Mouse (Mus musculus): ENCODE data around the gene Polr1d. TPM values are rescaled to one million over a fixed set of nuclear protein-coding genes. Genes with fewer than 3 reads are reported as not detected.

The Polr1d gene
- total and polyA plus RNA-seq, 2 experiments: 18.2 to 48.5 TPM

DNA sequence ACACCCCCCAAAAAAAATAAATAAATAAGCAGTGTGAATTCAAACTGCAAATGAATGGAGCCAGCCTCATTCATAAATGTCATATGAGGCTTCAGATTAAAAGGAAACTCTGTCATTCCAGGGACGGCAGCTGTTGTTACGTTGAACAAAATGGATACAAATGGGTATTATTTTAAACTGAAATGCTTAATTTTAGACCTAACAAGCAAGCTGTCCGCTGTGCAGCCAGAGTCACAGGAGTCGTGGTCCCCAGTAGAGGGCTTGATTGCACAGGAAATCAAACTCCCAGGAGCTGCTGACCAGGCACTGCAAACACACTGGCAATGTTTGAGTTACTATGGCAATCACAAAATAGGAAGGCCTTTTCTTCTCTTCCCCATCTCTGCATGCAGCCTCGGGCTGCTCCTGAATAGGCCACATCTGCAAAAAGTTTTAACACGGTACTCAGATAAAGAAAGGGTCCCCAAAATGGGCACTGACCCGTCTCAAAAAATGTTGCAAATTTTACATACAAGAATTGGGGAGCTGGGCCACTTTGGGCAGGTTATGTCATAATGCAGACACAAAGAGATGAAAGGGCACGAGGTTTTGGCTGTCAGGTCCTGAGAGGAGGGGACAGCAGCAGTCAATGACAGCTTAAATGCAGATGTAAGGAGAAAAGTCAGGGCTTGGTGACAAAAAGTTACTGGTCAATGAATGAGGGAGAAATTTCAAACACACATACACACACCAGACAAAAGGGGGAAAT is 57.7 kb downstream of the Polr1d start:
- H3K27ac ChIP-seq (replicated peaks; ENCODE audit: insufficient read depth, low read depth, low read length): no peak overlapping the region
- no peak overlapping the region for H3K4me3 ChIP-seq (ENCODE audit: insufficient read depth, low read depth, low read length)
- TF ChIP-seq POLR2A (IDR thresholded peaks at IDR 0.05; ENCODE audit: extremely low read depth, insufficient read depth, low read length) (no peak), CTCF (IDR thresholded peaks at IDR 0.05; ENCODE audit: low read depth, low read length) (no peak)
- H3K36me3 ChIP-seq (ENCODE audit: control insufficient read depth, insufficient read depth, low read length): no peaks in the 10 kb centered on the region
- H3K79me2 ChIP-seq (ENCODE audit: control insufficient read depth, insufficient read depth, low read length): no peaks in the 10 kb centered on the region
- no peaks in the 10 kb centered on the region; the same call in 1 of the 2 replicates for H3K27me3 ChIP-seq (ENCODE audit: control insufficient read depth, insufficient read depth, low read length)
- DNase-seq (ENCODE audit: extremely low read depth, low read depth, low spot score): no peak
- WGBS: 44% methylated on average over 8 of the region's 8 CpGs
- H3K9ac ChIP-seq (ENCODE audit: low read depth, low read length): no peak overlapping the region
- H3K4me1 ChIP-seq (ENCODE audit: control insufficient read depth, insufficient read depth, low read length): no peaks in the 10 kb centered on the region

DNA sequence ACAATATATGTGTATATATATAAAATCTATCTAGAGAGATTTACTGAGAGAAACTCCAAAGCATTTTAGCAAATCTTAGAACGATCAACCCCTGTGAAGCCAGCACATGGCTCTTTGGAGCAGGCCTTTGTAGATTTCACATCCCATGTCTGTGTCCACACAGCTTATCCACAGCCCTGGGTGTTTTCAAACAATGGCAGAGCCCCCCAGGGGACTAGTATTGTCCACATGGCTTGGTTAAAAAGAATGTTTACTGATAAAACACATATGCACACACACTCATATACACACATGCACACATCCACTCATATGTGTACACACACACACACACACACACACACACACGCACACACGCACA is 58.2 kb downstream of the Polr1d start:
- Histone ChIP-seq H3K27me3 (ENCODE audit: control insufficient read depth, insufficient read depth, low read length) (no peaks in the 10 kb centered on the region; the same call in 1 of the 2 replicates), H3K4me3 (ENCODE audit: insufficient read depth, low read depth, low read length) (no peak overlapping the region), H3K4me1 (ENCODE audit: control insufficient read depth, insufficient read depth, low read length) (no peaks in the 10 kb centered on the region), H3K79me2 (ENCODE audit: control insufficient read depth, insufficient read depth, low read length) (no peaks in the 10 kb centered on the region), H3K36me3 (ENCODE audit: control insufficient read depth, insufficient read depth, low read length) (no peaks in the 10 kb centered on the region), H3K27ac (replicated peaks; ENCODE audit: insufficient read depth, low read depth, low read length) (no peak overlapping the region), H3K9ac (ENCODE audit: low read depth, low read length) (no peak overlapping the region)
- 89% methylated on average over 3 of the region's 3 CpGs for WGBS
- TF ChIP-seq POLR2A (IDR thresholded peaks at IDR 0.05; ENCODE audit: extremely low read depth, insufficient read depth, low read length) (no peak), CTCF (IDR thresholded peaks at IDR 0.05; ENCODE audit: low read depth, low read length) (no peak)
- DNase-seq (ENCODE audit: extremely low read depth, low read depth, low spot score): no peak

DNA sequence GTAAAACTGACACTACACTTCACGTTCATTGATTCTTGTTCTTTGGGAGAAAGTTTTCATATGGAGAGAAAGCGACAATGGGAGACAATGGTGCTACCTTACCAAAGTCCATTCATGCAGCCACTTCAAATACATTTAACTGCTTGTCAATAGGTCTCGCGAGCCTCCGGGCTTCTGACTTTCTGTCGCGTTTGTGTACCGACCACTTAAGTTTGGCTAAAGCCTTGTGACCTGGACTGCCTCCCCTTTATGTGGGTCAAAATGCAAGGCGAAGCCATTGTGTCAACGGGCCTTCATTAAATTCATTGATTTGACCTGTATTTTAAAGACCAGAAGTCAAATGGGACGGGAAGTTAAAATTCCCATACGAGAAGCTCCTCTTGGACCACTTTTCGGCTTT is 59.1 kb downstream of the Polr1d start:
- no peak overlapping the region for H3K27ac ChIP-seq (replicated peaks; ENCODE audit: insufficient read depth, low read depth, low read length)
- no peak overlapping the region for H3K9ac ChIP-seq (ENCODE audit: low read depth, low read length)
- WGBS: 35% methylated on average over 13 of the region's 13 CpGs
- H3K4me3 ChIP-seq (ENCODE audit: insufficient read depth, low read depth, low read length): no peak overlapping the region
- no peak for DNase-seq (ENCODE audit: extremely low read depth, low read depth, low spot score)
- H3K4me1 ChIP-seq (ENCODE audit: control insufficient read depth, insufficient read depth, low read length): no peaks in the 10 kb centered on the region
- no peak for TF ChIP-seq CTCF (IDR thresholded peaks at IDR 0.05; ENCODE audit: low read depth, low read length)
- no peak for TF ChIP-seq POLR2A (IDR thresholded peaks at IDR 0.05; ENCODE audit: extremely low read depth, insufficient read depth, low read length)
- H3K27me3 ChIP-seq (ENCODE audit: control insufficient read depth, insufficient read depth, low read length): no peaks in the 10 kb centered on the region; the same call in 1 of the 2 replicates
- H3K79me2 ChIP-seq (ENCODE audit: control insufficient read depth, insufficient read depth, low read length): no peaks in the 10 kb centered on the region
- no peaks in the 10 kb centered on the region for H3K36me3 ChIP-seq (ENCODE audit: control insufficient read depth, insufficient read depth, low read length)

DNA sequence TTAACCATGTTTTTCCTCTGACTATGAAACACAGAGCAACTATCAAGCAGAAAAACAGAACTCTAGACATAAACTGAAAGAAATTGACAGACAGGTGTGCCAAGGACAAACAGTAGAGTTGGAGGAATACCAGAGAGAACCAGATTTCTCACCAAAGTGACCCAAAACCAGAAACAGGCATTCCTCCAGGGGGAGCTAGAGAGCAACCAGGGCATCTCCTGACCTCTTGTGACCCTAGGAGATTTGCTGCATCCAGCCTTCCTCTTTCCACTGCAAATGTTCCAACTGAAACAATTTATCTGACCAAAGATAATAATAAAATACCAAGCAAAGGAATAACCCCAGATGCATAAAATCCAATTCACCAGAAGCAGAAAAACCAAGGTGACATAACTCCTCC is 70.5 kb downstream of the Polr1d start:
- peak; percentile 33 for DNase-seq (ENCODE audit: extremely low read depth, low read depth, low spot score)
- no peaks in the 10 kb centered on the region for H3K27me3 ChIP-seq (ENCODE audit: control insufficient read depth, insufficient read depth, low read length)
- peak; percentile 56; the same call in 1 of the 2 replicates for TF ChIP-seq CTCF (IDR thresholded peaks at IDR 0.05; ENCODE audit: low read depth, low read length)
- TF ChIP-seq POLR2A (IDR thresholded peaks at IDR 0.05; ENCODE audit: extremely low read depth, insufficient read depth, low read length): no peak
- H3K36me3 ChIP-seq (ENCODE audit: control insufficient read depth, insufficient read depth, low read length): no peaks in the 10 kb centered on the region
- H3K27ac ChIP-seq (replicated peaks; ENCODE audit: insufficient read depth, low read depth, low read length): no peak overlapping the region
- H3K79me2 ChIP-seq (ENCODE audit: control insufficient read depth, insufficient read depth, low read length): no peaks in the 10 kb centered on the region
- H3K9ac ChIP-seq (ENCODE audit: low read depth, low read length): no peak overlapping the region
- no peak overlapping the region for H3K4me3 ChIP-seq (ENCODE audit: insufficient read depth, low read depth, low read length)
- H3K4me1 ChIP-seq (ENCODE audit: control insufficient read depth, insufficient read depth, low read length): no peaks in the 10 kb centered on the region

DNA sequence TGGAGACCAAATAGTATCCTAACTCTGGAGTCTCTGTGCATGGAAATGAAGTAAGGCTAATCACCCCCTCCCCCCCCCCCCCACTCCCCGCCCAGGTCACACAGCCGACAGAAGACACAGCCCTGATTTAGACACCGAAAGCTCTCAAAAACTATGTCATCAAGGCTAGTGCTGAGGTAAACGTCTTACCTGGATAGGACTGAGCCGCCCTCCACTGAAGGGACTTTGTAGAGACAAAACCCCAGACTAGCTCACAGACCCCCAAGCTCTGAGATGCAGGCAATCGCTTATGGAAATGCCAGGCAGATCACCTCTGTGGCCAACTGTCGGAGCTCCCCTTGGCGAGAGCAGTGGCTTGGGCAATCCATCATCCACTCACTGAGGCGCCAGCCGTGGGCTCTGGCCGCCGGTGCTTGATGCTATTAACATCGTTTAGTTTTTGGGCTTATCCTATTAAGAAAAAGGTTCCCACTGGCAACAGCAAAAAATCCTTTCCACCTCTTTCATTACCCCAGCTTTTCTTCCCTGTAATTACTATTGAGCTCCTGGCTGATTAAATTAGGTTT is 78.0 kb downstream of the Polr1d start:
- H3K4me3 ChIP-seq (ENCODE audit: insufficient read depth, low read depth, low read length): no peak overlapping the region
- H3K4me1 ChIP-seq (ENCODE audit: control insufficient read depth, insufficient read depth, low read length): no peaks in the 10 kb centered on the region
- TF ChIP-seq CTCF (IDR thresholded peaks at IDR 0.05; ENCODE audit: low read depth, low read length) (no peak), POLR2A (IDR thresholded peaks at IDR 0.05; ENCODE audit: extremely low read depth, insufficient read depth, low read length) (no peak)
- WGBS: 38% methylated on average over 13 of the region's 13 CpGs
- no peak for DNase-seq (ENCODE audit: extremely low read depth, low read depth, low spot score)
- no peaks in the 10 kb centered on the region for H3K36me3 ChIP-seq (ENCODE audit: control insufficient read depth, insufficient read depth, low read length)
- no peak overlapping the region for H3K27ac ChIP-seq (replicated peaks; ENCODE audit: insufficient read depth, low read depth, low read length)
- peaks cover 5% of the 10 kb centered on the region; the same call in 1 of the 2 replicates for H3K27me3 ChIP-seq (ENCODE audit: control insufficient read depth, insufficient read depth, low read length)
- no peaks in the 10 kb centered on the region for H3K79me2 ChIP-seq (ENCODE audit: control insufficient read depth, insufficient read depth, low read length)
- no peak overlapping the region for H3K9ac ChIP-seq (ENCODE audit: low read depth, low read length)
